Mouse (Mus musculus) bone marrow macrophage, adult 2 months (primary cell): ENCODE data around the gene Klk10.

Source experiments
- CTCF ChIP-seq: IDR thresholded peaks from 2 replicates; pipeline ENCODE4 v1.5.1; 2012; ENCODE audit warnings: low read depth, mild to moderate bottlenecking, low read length, moderate library complexity
- POLR2A ChIP-seq: IDR thresholded peaks from 2 replicates; pipeline ENCODE4 v1.6.1; 2012; ENCODE audit warnings: mild to moderate bottlenecking, low read depth, low read length, borderline replicate concordance

GRCm38 (mm10) chr7:43796355-43796754, 15.5 kb downstream of the Klk10 start:
- no peak for TF ChIP-seq CTCF
- no peak for TF ChIP-seq POLR2A
